Mouse (Mus musculus): ENCODE measurements around the gene Gm42878. TPM values are rescaled to one million over a fixed set of nuclear protein-coding genes. Genes with fewer than 3 reads are reported as not detected.

Gene Gm42878
- polyA plus RNA-seq, 1 experiment from 2014 or later = not detected

- WGBS = 92% methylated on average over 1 of the region's 1 CpGs
- H3K4me3 ChIP-seq (replicated peaks; ENCODE audit: low read length) = no peak overlapping the region
- no peaks in the 10 kb centered on the region for H3K27me3 ChIP-seq (ENCODE audit: control insufficient read depth, insufficient read depth, low read length)
- no peaks in the 10 kb centered on the region for H3K4me1 ChIP-seq (replicated peaks; ENCODE audit: control insufficient read depth, insufficient read depth, low read length)
- no peaks in the 10 kb centered on the region for H3K9me3 ChIP-seq (ENCODE audit: control insufficient read depth, low read length)
- H3K27ac ChIP-seq = no peak overlapping the region
- no peak for DNase-seq (ENCODE audit: low spot score)
- H3K9ac ChIP-seq = no peak overlapping the region
- ATAC-seq (ENCODE audit: low FRiP score) = no peak
- no peaks in the 10 kb centered on the region for H3K36me3 ChIP-seq (replicated peaks; ENCODE audit: control insufficient read depth, insufficient read depth)
- H3K4me2 ChIP-seq (replicated peaks) = no peak overlapping the region
Measured at GRCm38 (mm10) chr5:121476040-121476439, 69.2 kb downstream of the Gm42878 start.

GRCm38 (mm10) chr5:121474610-121475009, 70.7 kb downstream of the Gm42878 start:
- Histone ChIP-seq H3K4me1 (replicated peaks; ENCODE audit: control insufficient read depth, insufficient read depth, low read length) (no peaks in the 10 kb centered on the region), H3K4me3 (replicated peaks; ENCODE audit: low read length) (no peak overlapping the region), H3K27me3 (ENCODE audit: control insufficient read depth, insufficient read depth, low read length) (no peaks in the 10 kb centered on the region), H3K9ac (no peak overlapping the region), H3K27ac (no peak overlapping the region), H3K36me3 (replicated peaks; ENCODE audit: control insufficient read depth, insufficient read depth) (no peaks in the 10 kb centered on the region), H3K4me2 (replicated peaks) (no peak overlapping the region), H3K9me3 (ENCODE audit: control insufficient read depth, low read length) (no peaks in the 10 kb centered on the region)
- no peak for ATAC-seq (ENCODE audit: low FRiP score)
- WGBS = 77% methylated on average over 7 of the region's 7 CpGs
- no peak for DNase-seq (ENCODE audit: low spot score)

GRCm38 (mm10) chr5:121472411-121472810, 72.9 kb downstream of the Gm42878 start:
- H3K9ac ChIP-seq = no peak overlapping the region
- H3K4me1 ChIP-seq (replicated peaks; ENCODE audit: control insufficient read depth, insufficient read depth, low read length) = no peaks in the 10 kb centered on the region
- WGBS = 82% methylated on average over 2 of the region's 2 CpGs
- H3K27ac ChIP-seq = no peak overlapping the region
- ATAC-seq (ENCODE audit: low FRiP score) (no peak), DNase-seq (ENCODE audit: low spot score) (no peak)
- H3K9me3 ChIP-seq (ENCODE audit: control insufficient read depth, low read length) = no peaks in the 10 kb centered on the region
- H3K36me3 ChIP-seq (replicated peaks; ENCODE audit: control insufficient read depth, insufficient read depth) = no peaks in the 10 kb centered on the region
- no peak overlapping the region for H3K4me2 ChIP-seq (replicated peaks)
- no peak overlapping the region for H3K4me3 ChIP-seq (replicated peaks; ENCODE audit: low read length)
- H3K27me3 ChIP-seq (ENCODE audit: control insufficient read depth, insufficient read depth, low read length) = no peaks in the 10 kb centered on the region

GRCm38 (mm10) chr5:121469566-121469965, 75.7 kb downstream of the Gm42878 start:
- no peak overlapping the region for H3K9ac ChIP-seq
- no peaks in the 10 kb centered on the region for H3K36me3 ChIP-seq (replicated peaks; ENCODE audit: control insufficient read depth, insufficient read depth)
- no peak overlapping the region for H3K27ac ChIP-seq
- no peaks in the 10 kb centered on the region for H3K4me1 ChIP-seq (replicated peaks; ENCODE audit: control insufficient read depth, insufficient read depth, low read length)
- H3K9me3 ChIP-seq (ENCODE audit: control insufficient read depth, low read length) = no peaks in the 10 kb centered on the region
- no peak for ATAC-seq (ENCODE audit: low FRiP score)
- 55% methylated on average over 3 of the region's 3 CpGs for WGBS
- H3K27me3 ChIP-seq (ENCODE audit: control insufficient read depth, insufficient read depth, low read length) = no peaks in the 10 kb centered on the region
- H3K4me3 ChIP-seq (replicated peaks; ENCODE audit: low read length) = no peak overlapping the region
- H3K4me2 ChIP-seq (replicated peaks) = no peak overlapping the region
- DNase-seq (ENCODE audit: low spot score) = no peak

Other genes with a start within 250 kb of the Gm42878 start
- 118 and 120 TPM in 2 replicates for gene Trafd1, start 159.8 kb downstream of the Gm42878 start, polyA plus RNA-seq (2014; fragmentation: Nextera tagmentation; extraction: Ambion mirVana)
- gene Naa25, start 147.5 kb downstream of the Gm42878 start, polyA plus RNA-seq (2014; fragmentation: Nextera tagmentation; extraction: Ambion mirVana) = 55.3 and 63.6 TPM in 2 replicates
- 1.2 and 1.9 TPM in 2 replicates for gene Tmem116, start 93.6 kb downstream of the Gm42878 start, polyA plus RNA-seq (2014; fragmentation: Nextera tagmentation; extraction: Ambion mirVana)
- gene Erp29, start 93.0 kb downstream of the Gm42878 start, polyA plus RNA-seq (2014; fragmentation: Nextera tagmentation; extraction: Ambion mirVana) = 146 and 147 TPM in 2 replicates
- gene Adam1b, start 42.0 kb downstream of the Gm42878 start, polyA plus RNA-seq (2014; fragmentation: Nextera tagmentation; extraction: Ambion mirVana) = not detected in 2 replicates
- gene Adam1a, start within 50 bp of the Gm42878 start, polyA plus RNA-seq (2014; fragmentation: Nextera tagmentation; extraction: Ambion mirVana) = 4.4 and 5.0 TPM in 2 replicates
- 58.9 and 66.6 TPM in 2 replicates for gene Mapkapk5, start 423 bp upstream of the Gm42878 start, polyA plus RNA-seq (2014; fragmentation: Nextera tagmentation; extraction: Ambion mirVana)
- gene Aldh2, start 48.3 kb upstream of the Gm42878 start, polyA plus RNA-seq (2014; fragmentation: Nextera tagmentation; extraction: Ambion mirVana) = 54.5 and 58.7 TPM in 2 replicates
- 1.2 and 1.5 TPM in 2 replicates for gene Acad12, start 73.5 kb upstream of the Gm42878 start, polyA plus RNA-seq (2014; fragmentation: Nextera tagmentation; extraction: Ambion mirVana)
- gene Acad10, start 115.0 kb upstream of the Gm42878 start, polyA plus RNA-seq (2014; fragmentation: Nextera tagmentation; extraction: Ambion mirVana) = 1.7 and 2.2 TPM in 2 replicates
- gene Brap, start 115.1 kb upstream of the Gm42878 start, polyA plus RNA-seq (2014; fragmentation: Nextera tagmentation; extraction: Ambion mirVana) = 41.5 and 47.3 TPM in 2 replicates
- gene Atxn2, start 165.9 kb upstream of the Gm42878 start, polyA plus RNA-seq (2014; fragmentation: Nextera tagmentation; extraction: Ambion mirVana) = 81.6 and 90.5 TPM in 2 replicates

Measured in hindbrain, embryonic 14.5 days (tissue).